Mouse (Mus musculus) Muller cell, postnatal 12 days (primary cell): ENCODE measurements at regions not wholly inside any gene's neighbourhood (a gene's known extent, or its start where the extent isn't known, plus 50 kb on each side); places are given as distances from the start of the nearest gene placed in this dataset.
A peak's percentile ranks its signal among the peaks of the same experiment; 100 is the strongest.

ENCODE experiments used
- DNase-seq: peaks from one replicate; pipeline ENCODE4 v3.0.0-alpha.2; 2015; ENCODE audit errors: inconsistent ontology term

DNA sequence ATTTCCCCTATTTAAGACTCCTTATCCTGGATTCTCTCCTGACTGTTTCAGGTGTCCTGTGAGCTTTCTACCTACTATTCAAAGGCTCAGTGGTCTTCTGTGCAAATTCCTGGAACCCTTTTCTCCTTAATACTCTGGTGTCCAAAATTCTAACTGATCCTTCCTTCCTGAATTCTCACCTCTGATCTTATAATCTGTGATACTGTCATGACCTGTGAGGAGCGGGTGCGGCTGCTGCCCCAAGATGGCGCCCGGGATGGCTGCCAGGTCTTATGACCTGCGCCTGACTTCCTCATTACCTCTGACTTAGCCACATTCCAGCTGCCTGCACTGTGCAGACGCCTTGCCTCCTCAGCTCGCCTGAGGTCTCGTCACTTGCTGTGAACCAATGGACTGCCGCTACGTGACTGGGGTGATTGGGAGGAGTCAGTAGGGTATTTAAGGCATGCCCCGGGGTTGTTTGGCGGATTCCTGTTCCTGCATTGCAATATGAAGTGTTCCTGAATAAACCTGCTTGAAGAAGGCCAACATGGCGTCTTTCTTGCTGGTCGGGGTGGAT, 131.2 kb downstream of the Ptbp2 start:
- DNase-seq = no peak

DNA sequence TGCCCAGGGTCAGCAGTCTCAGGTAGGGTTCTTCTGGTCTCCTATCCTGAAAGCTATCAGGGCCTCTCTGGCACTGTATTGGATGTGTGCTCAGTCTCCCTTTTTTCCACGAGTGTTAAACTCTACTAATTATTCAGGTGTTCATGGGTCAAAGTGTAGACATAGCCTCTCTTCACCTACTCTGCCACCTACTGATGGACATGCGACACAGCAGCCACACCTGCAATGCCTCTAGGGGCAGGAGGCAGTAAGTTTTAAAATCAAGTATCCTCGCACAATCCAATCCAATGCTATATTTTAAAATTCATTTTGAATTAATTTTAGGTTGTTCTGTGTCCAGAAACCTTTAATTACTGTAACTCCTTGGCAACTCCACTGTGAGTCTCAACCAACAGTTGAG, 145.6 kb downstream of the Ptbp2 start:
- DNase-seq = no peak

GRCm38 (mm10) chr3:119635641-119636040, 148.6 kb downstream of the Ptbp2 start:
- DNase-seq = no peak

DNA sequence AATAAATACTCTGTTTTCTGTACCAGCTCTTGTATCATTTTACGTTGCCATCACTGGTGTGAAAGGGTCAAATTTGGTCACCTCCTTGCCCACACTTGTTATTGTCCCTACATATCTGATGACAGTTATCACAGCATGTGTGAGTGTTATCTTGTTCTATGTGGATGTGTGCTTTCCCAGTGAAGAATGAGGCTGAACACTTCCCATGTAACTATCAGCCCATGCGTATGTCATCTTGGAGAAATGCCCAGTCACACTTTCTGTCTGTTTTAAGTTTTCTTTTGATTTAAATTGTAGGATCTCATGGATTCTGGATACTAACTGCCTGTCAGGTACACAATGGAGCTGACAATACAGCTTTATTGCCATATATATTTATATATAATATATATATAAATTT, 150.8 kb downstream of the Ptbp2 start:
- no peak for DNase-seq

DNA sequence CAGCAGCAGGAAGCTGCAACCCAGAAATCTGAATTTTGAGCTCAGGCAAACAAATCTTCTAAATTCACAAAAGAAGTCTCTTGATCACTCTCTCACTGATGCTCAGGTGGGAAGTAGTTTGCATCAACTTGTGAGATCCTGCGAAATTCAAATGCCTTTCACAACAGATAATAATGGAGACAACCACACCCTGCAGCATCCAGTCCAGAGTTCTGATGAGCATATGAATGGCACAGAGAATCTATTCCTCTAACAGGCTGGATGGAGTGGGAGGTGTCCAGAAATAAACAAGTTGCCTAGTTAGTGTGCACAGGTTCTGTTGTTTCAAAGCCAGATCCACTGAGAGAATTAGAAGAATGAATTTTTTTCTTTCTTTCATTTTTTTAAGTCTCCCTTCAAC, 178.2 kb downstream of the Ptbp2 start:
- no peak for DNase-seq

DNA sequence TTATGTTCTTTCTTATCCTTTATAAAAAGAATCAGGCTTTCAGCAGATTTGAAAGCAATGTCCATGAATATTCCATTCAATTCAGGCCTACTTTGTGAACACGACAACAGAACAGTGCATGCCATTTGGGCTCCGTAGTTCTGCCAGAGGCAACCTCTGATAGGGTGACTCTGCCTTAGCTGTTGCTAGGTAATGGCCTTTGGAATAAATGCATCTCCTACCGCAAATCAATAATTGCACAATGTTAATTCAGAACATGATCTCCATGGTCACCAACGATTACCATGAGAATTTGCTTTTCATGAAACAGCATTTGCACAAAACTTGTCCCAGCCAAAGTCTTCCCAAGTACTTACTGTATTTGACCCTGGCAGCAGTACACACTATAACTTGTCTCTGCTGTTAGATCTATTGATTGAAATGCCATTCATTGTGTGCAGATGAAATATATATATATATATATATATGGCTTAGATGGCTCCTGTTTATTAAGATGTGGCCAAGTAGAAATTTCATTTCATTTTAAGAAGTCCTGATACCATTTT, 195.3 kb downstream of the Ptbp2 start:
- no peak for DNase-seq

GRCm38 (mm10) chr3:119587971-119588370, 196.3 kb downstream of the Ptbp2 start:
- no peak for DNase-seq

DNA sequence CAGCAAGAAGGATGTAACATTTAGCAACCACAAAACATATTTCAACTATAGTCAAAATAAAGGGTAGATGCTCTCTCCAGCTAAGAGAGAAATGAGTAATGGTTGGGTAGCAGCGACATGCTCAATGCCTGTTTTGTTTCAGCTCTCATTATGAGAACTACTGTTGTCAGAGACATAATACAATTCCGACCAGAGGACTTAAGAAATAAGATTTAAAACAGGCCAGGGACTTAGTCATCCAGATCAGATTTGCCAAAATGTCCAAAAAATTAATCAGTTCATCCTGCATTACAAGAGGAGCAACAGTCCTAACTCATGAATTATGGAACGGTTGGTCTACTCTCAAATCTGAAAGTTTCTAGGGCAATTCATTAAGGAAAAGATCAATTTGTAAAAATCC, 208.8 kb downstream of the Ptbp2 start:
- DNase-seq = peak; percentile 78

- no peak for DNase-seq
These were observed 246.4 kb downstream of the Ptbp2 start for GRCm38 (mm10) chr3:119537884-119538283.

DNA sequence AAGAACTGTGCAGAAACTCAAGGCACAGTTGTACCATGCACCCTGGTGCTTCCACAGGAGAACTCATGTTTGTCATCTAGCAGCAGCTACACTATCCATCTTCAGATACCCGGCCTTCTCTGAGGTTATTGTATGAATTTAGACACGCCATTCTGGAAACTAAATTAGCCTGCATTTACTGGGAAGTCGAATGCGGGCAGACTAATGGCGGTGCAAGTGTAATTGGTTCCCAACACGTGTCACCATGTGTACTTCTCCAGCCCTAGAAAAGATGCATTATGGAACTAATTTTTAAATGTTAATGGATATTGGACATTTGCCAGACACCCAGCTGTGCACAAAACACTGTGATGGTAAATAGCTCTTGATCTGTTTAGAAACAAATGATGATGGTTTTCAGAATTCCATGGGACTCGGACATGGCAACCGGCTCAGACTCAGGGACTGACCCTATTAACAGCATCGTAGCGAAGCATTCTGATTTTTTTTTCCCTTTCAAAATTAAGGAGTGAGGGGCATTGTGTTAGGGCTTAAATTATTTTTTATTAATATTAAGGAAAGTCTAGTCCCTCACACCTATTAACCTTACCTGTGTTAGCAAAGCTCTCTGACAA, 259.6 kb downstream of the Ptbp2 start:
- no peak for DNase-seq

- DNase-seq = no peak
These were observed 271.7 kb downstream of the Ptbp2 start for GRCm38 (mm10) chr3:119512596-119512995.

GRCm38 (mm10) chr3:119509132-119509531, 275.1 kb downstream of the Ptbp2 start:
- DNase-seq = peak; percentile 67

DNA sequence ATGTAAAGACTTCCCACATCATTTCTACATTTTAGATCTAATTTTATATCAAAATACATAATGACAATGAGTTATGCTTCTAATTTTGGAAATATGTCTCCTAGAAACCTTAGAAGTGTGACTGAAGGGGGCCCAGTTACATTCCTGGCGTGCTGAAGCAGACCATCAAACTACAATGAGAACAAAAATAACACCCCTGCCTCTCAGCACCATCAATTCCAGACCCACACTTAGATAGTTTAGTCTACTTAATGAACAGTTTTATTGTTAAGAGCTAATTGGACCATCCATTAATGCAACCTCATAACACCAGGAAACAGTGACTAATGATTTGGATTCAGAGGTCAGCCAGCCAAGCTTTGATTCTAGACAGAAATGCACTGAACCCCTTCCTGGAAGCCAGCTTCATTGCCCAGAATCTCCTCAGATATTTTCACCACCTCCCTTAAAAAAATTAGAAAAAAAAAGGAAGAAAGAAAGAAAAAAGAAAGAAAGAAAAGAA, 280.7 kb downstream of the Ptbp2 start:
- peak; percentile 95 for DNase-seq

DNA sequence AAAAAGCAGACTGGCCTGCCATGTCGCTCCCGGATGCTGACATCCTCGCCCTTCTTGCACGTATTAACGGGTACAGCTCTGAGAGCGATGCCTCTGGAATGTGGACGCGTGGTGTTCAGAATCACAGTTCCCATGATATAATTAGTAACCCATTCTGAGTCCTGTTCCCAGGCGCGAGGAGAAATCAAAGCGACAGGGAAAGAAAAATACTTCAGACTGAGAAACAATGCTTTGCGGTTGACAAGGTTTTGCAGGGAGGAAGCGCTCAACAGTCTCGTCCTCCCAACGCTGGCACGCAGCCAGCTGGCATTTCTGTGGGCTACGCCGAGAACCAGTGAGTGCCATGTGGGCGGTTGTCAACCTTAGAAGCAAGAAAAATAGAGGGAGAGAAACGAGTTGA, 285.6 kb downstream of the Ptbp2 start:
- peak; percentile 97 for DNase-seq

- DNase-seq = peak; percentile 36
These were observed 286.4 kb downstream of the Ptbp2 start for GRCm38 (mm10) chr3:119497880-119498279.

DNA sequence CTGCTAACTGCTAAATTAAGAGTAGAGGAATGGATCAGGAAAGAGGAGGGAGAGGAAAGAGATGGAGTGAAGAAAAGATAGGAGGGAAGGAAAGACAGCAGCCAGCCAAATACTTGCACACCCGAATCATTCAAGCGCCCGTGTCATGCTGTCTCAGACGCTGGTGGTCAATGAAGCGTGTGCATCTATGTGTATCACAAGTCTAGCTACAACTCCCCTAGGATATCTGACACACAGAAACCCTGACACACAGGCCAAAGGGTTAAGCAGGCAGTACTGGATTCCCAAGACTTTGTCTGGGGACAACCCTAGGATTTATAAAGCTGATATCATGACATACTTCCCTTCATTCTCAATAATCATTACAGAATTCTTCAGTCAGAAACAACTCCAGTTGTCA, 289.7 kb downstream of the Ptbp2 start:
- no peak for DNase-seq

DNA sequence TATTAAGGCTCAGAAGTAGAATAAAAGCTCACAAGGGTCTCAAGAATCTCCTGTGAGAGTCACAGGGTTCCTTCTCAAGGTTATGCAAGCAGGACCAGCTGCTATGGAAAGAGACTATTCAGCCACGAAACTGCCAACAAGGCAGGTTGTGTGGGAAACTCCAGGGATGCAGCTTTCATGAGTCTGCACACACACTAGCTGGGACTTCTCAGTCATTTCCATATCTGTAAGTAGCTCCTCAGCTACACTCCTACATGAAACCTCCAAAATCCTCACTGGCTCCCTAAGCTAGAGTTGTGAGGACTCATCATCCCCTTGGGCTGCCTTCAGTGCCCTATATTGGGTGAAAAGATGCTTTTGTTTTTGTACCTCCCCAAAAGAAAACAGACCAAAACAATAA, 291.6 kb downstream of the Ptbp2 start:
- no peak for DNase-seq

DNA sequence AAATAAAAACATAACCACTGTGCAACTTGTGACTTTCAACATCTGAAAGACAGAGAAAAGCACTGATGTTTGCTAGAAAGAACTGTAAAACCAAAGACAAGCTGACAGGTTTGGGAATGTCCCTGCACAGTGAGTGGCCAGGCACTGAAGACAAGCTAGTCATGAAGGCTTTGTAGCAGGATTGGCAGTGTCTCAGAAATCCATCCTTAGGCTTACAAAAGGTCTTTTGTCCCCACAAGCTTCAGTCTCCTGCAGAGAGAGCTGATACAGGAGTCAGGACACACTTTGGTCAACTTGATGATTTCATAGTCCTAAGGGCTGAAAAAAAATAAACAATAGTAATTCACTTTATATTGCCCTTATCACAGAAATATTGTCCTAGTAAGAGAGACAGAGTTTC, 294.9 kb downstream of the Ptbp2 start:
- peak; percentile 81 for DNase-seq
